Mouse (Mus musculus) c-Kit-positive CD71-positive TER-119-positive erythroid progenitor cells, embryonic 14.5 days (primary cell): Measurements from ENCODE around the gene Tbx19.

Source experiments
- DNase-seq: peaks from one replicate; pipeline ENCODE4 v3.0.0-alpha.2; 2013; ENCODE audit warnings: low spot score

Tbx19 gene

GRCm38 (mm10) chr1:165184178-165184577, 23.6 kb upstream of the Tbx19 start:
- DNase-seq, result no peak

DNA sequence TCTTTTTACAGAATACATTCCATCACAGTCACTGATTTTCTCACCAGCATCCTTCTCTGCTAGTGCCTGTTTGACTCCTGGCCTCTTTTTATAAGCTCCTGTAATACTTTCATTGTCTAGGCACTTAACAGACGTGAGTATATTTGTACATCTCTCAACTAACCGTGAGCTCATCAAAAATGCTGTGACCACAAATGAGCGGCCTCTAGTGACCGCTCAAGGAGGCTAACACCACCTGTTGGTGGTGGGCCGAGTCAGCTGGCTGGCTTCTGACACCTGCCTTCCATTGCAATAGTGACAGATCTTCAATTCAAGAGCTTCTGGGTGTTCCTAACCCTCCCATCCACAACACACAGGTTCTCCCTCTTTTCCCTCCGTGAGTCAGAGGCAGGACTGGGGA, 22.8 kb upstream of the Tbx19 start:
- DNase-seq, result no peak

DNA sequence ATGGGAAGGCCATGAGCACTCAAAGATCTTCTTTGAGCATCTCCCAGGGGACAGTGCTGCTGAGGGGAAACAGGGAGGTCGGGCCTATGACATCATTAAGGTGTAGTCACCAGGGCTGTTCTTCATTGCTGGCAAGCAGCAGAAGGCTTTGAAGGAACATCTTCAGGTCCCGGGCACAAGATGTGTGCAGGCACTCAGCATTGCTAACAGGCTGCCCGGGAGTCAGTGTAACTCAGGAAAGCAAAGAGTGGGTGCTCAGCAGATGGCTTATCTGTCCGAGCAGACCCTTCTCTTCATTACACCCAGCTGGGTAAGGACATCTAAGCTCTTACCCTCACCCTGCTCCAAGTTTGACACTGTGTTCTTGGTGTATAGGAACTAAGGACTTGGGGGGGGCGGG, 18.7 kb upstream of the Tbx19 start:
- DNase-seq, result no peak

GRCm38 (mm10) chr1:165178075-165178474, 17.5 kb upstream of the Tbx19 start:
- DNase-seq, result no peak

DNA sequence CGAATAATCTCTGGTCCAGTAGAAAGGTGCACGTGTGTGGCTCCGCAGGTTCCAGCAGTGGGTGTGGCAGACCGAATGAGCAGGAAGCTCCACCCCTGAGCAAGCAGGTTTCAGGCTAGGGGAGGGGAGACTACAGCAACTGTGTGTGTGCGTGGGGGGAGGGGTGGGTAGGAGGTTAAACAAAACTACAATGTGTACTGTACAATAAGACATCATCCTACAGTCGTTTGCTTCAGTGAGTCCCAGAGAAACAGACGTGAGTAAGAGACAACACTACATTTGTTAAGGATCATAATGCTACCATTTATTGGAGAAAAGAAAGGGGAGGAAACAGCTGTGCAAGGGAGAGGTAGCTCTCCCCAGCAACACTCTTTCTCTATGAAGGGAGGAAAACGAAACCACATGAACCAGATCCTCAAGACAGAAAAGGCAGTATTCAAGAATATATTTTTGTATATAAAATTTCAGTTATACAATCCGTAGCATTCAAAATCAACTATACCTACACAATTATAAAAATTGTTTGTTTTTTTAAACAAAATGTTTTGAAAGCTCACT, 13.6 kb upstream of the Tbx19 start:
- no peak for DNase-seq

- DNase-seq, result no peak
Measured at GRCm38 (mm10) chr1:165171277-165171676, 10.7 kb upstream of the Tbx19 start.

DNA sequence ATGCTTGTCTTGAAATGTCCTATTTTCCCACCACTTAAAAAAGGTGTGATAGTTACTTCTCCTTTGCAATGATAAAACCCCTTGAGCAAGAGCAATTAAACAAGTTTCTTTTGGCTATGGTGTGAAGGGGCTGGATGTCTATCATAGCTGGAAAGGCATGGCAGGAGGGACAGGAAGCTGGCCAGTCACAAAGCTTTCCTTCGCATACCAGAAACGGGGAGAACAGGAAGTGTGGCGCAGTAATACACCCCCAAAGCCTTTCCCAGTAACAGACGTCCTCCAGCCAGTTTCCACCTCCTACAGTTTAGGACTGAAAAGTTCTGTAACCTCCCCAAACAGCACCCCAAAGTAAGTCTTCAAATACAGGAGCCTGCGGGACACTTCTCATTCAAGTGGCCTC, 9.6 kb upstream of the Tbx19 start:
- no peak for DNase-seq

GRCm38 (mm10) chr1:165169462-165169861, 8.9 kb upstream of the Tbx19 start:
- DNase-seq, result no peak

DNA sequence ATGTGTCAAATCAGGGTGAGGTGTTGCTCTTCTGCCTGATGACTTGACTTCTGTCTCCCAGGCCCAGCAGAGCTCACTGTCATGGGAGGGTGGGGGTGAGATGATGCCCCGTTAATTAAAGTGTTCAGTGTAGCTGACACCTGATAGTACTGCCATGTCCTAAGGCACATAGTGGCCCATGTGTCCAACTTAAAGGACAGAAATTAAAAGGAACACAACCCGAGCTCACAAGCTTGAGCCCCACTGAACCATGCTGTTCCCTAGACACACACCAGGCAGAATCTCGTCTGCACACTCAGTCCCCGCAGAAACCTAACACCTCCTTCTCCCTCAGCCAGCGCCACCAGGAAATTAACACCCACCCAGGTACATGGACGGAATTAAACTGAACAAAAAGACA, 4.3 kb upstream of the Tbx19 start:
- no peak for DNase-seq

- DNase-seq, result no peak
Measured at GRCm38 (mm10) chr1:165158841-165159240, 1.7 kb downstream of the Tbx19 start.

- DNase-seq, result no peak
Measured at GRCm38 (mm10) chr1:165154162-165154561, 6.4 kb downstream of the Tbx19 start.

DNA sequence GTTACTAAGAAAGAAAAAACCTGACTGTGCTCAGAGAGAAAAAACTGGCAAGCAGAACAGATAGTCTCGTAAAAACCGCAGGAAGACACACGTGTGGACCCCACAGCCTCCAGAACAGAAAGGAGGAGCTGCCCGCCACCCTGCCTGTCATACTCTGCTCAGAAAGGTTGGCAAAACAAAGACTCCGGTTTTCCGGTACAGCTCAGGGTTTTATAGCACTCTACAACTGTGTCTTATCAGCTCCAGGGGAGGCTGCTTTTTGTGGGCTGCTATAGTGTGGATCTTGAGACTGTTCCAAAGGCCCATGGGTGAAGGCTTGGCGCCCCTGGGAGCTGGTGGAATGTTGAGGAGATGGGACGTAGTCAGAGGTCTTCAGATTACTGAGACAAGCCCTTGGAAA, 9.4 kb downstream of the Tbx19 start:
- no peak for DNase-seq

DNA sequence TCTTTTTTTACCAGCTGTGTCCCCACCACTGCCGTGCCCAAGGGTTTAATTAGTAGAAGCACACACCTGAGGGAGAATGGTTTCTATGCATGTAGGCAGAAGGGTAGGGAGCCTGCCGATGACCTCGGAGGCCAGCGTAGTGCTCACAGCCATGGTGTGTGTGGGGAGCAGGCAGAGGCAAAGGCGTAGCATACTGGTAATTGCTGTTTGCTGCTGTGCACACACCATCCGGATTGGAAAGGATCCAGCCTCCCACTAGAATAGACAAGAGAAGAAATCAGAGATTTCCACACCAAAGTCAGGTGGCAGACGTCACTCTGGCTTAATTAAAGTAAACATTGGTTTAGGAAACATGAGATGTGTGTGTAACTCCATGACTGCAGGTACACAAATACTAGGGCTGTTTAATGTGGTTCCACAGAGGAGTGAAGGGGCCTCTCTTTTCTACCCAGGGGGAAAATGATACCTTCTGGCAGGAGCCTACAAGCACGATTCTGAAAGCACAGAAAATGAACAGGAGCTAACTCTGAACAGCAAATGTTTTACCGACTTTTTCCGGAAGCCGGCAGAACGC, 18.1 kb downstream of the Tbx19 start:
- DNase-seq, result no peak

- no peak for DNase-seq
Measured at GRCm38 (mm10) chr1:165140227-165140626, 20.3 kb downstream of the Tbx19 start.

GRCm38 (mm10) chr1:165133858-165134257, 26.7 kb downstream of the Tbx19 start:
- no peak for DNase-seq

GRCm38 (mm10) chr1:165133279-165133678, 27.3 kb downstream of the Tbx19 start:
- DNase-seq, result no peak

DNA sequence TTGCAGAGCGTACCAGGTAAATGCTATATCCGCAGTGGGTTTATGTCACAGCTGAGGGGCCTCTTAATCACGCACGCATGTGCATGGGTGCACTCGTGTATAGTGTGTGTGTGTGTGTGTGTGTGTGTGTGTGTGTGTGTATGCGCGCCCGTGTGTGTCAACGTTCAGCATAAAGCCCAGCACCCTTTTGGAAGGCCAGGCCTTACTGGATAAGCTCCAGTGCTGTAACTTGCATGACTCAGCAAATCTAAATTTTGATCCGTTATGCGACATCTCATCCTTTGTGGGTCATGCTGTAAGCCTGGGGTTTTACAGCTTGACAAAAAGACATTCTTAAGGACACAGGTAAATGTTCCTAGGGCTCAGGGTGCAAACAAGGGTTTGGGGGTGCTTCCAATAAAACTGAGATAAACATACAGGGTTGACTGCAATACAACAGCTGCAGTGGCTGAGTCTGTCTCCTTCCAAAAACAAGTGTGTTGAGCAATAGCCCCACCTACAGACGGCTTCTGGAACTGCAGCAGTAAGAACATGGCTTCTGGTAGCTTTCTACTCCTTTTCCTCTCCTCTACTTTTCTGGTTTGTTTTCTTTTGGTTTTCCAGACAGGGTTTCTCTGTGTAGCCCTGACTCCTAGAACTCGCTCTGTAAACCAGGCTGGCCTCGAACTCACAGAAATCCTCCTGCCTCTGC, 28.2 kb downstream of the Tbx19 start:
- peak; percentile 85 for DNase-seq

- no peak for DNase-seq
Measured at GRCm38 (mm10) chr1:165129573-165129972, 31.0 kb downstream of the Tbx19 start.

DNA sequence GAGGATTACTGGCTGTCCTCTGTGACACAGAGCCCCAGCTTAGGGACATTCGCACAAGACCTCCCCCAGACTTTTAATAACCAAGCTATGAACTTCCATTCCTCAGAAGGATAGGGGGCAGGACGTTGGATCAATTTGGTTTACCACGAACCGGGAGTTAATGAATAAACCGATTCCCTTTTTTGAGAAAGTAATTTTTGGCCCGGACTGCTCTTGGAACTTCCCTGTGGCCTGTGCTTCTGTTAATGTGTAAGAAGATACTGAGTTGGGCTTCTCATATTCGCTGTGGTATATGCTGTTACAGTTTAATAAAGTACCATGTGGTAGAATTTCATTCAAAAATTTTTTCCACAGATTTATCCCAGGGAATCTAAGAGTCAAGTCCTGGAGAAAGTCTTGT, 39.5 kb downstream of the Tbx19 start:
- DNase-seq, result no peak

DNA sequence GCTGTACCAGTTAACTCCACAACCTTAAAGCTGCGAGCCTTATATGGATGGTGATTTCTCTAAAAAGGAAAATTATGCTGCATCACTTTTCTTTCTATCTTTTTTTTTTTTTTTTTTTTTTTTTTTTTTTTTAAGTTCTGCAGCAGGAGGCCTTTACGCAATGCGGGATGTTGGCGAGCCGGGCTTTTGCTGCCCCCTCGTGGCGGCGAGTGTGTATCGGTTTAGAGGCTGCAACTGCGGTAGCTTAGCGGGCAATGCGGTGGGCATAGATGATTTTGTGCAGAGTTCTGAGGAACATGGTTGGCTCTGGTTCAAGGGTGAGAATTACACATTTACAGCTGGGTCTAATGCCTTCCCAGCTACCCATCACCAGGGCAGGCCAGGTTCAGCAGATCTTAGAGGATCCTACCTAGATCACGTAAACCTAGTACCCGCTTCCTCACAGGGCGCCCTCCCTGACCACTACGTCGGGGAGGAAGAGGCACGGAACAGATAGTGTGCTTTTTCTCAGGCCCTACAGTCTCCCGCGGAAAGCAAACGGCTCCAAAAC, 40.1 kb downstream of the Tbx19 start:
- peak; percentile 67 for DNase-seq

DNA sequence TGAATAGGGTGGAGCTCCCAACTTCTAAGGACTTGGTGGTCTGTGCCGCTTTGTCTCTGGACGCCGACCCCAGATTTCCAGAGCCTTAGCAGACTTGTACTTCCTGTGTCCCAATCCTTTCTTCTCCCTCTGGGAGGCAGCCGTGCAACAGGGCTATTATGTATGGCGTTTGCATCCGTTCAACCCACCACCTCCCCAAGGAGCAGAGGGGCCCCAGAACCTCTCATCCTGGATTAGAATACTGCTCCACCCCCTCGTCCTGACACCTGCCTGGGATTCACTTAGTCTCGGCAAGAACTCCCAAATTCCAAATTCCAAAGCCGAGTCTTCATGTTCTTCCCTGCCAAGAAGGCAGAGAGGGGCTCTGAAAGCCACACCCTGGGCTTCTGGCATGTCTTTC, 40.8 kb downstream of the Tbx19 start:
- DNase-seq, result no peak

DNA sequence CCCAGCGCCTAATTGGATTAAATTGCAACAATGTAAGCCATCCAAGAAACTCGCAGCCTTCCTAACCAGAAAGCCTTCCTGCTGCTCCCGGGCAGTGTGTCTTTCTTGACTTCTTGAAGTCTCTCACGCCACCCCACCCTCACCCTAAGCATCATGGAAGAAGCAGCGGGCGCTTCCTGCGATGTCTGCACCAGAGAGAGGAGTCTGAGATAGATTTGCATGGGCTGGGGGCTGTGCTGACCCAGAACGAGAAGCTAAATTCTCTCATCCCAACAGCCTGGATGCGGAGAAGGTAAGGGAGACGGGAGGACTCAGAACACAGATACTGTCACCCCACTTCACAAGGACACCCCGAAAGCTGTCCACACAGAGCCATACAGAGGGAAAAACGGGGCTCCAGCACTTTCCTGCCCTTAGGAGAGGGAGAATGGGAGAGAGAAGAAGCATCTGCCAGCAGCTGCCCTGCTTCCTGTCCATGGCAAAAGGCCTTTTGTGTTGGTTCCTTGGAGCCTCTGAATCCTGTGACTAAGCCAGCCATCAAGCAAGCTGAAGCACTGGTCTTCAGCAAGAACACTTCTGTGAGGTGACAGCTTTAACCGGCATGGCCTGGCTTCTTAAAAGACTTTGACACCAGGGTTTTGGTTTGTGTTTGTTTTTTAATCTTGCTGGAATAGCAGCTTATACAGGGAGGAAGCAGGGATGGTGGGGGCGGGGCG, 41.4 kb downstream of the Tbx19 start:
- no peak for DNase-seq
